Mouse (Mus musculus) lung, adult 2 months (tissue): ENCODE results near the gene Spata5.

ENCODE experiments used
- CTCF ChIP-seq: fragments of 200-500 bp; IDR thresholded peaks from 2 replicates; pipeline ENCODE4 v1.5.1; 2011; ENCODE audit warnings: mild to moderate bottlenecking, low read length, control low read depth; ENCODE audit not compliant: insufficient read depth
- POLR2A ChIP-seq: fragments of 200-500 bp; IDR thresholded peaks from 2 replicates; pipeline ENCODE4 v1.6.1; 2011; ENCODE audit warnings: low read depth, mild to moderate bottlenecking, control low read depth, low read length, borderline replicate concordance; ENCODE audit errors: extremely low read depth

DNA sequence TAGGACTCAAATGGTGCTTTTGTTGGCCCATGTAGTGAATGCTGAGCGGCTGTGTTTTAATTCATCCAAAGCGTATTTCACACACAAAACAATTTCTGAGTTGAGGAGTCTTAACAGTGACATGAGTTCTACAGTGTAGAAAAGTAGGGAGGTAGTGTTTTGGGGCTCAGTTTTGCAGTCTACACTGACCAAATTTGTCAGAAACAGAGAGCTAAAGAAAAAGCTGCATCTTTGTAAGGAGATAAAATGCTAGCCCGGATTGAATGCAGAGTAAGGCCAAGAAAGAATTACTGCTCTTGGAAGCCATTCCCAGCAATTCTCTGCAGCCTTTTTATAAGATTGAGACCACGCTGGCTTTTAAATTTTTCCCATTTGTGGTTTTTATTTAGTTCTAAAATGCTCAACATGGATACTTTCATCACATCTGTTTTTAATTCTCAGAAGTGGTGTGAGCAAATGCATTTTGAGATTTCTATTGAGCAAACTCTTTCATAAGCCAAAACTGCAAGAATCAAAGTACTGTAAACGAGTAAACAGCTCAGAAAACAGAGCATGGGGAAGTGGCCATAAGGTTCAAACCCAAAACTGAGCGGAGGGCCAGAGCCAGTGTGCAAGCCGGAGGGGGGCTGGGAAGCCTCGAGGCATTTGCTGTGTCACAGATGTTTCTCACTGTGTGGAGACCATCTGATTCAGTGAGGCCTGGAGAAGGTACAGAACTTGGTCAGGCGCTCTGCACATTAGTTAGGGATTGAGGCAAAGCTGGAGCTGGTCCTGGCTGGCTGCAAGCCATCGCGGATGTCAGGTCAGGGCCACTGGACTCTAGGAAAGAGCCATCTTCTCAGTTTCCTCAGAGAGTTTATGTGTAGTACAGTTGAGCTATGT lies 17.7 kb upstream of the Spata5 start:
- TF ChIP-seq CTCF (no peak), POLR2A (no peak)
